Mouse (Mus musculus): ENCODE measurements around the gene Ccdc18. TPM values are rescaled to one million over a fixed set of nuclear protein-coding genes. Genes with fewer than 3 reads are reported as not detected.
"Not testable (repeated sequence)": the region's sequence is repeated elsewhere in the genome, so short reads cannot be mapped to it uniquely, and the experiment has no call there.

Ccdc18 gene
- polyA plus RNA-seq, 1 experiment from 2014 or later: 7.3 TPM

DNA sequence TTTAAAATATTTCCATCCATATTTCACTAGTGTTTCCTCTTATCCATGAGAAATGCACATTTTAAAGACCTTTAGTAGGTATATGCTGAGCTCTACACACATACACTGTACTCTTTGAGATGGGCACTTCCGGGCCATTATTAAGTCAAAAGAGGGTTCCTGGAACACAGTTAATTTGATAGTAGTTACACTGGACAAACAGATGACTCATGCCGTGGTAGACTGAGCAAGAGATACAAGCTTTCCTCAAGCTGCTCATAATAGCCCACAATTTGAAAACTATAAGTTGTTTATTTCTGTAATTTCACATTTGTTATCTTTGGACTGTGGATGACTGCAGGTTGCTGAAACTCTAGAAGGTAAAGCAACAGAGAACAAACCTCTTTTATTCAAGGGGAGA lies 82.3 kb downstream of the Ccdc18 start:
- no peaks in the 10 kb centered on the region for H3K9me3 ChIP-seq (ENCODE audit: control insufficient read depth, low read length)
- H3K4me3 ChIP-seq (ENCODE audit: low read depth, low read length): no peak overlapping the region
- no peak for ATAC-seq (ENCODE audit: insufficient read depth, low FRiP score, low TSS enrichment)
- H3K27ac ChIP-seq (ENCODE audit: low read depth, low read length): no peak overlapping the region
- H3K4me2 ChIP-seq (ENCODE audit: low read depth): no peak overlapping the region
- WGBS: 91% methylated on average over 2 of the region's 2 CpGs
- H3K9ac ChIP-seq (ENCODE audit: low read length): no peak overlapping the region
- H3K27me3 ChIP-seq (ENCODE audit: control insufficient read depth, insufficient read depth, low read length): no peaks in the 10 kb centered on the region
- H3K4me1 ChIP-seq (ENCODE audit: control insufficient read depth, insufficient read depth, low read length): no peaks in the 10 kb centered on the region
- no peak for DNase-seq (ENCODE audit: low spot score)
- no peaks in the 10 kb centered on the region for H3K36me3 ChIP-seq (ENCODE audit: control insufficient read depth, insufficient read depth, low read length)

GRCm38 (mm10) chr5:108224077-108224476 lies 91.4 kb downstream of the Ccdc18 start:
- no peak overlapping the region for H3K27ac ChIP-seq (ENCODE audit: low read depth, low read length)
- H3K4me3 ChIP-seq (ENCODE audit: low read depth, low read length): no peak overlapping the region
- DNase-seq (ENCODE audit: low spot score) (no peak), ATAC-seq (ENCODE audit: insufficient read depth, low FRiP score, low TSS enrichment) (no peak)
- no peak overlapping the region for H3K9ac ChIP-seq (ENCODE audit: low read length)
- H3K4me2 ChIP-seq (ENCODE audit: low read depth): no peak overlapping the region
- H3K4me1 ChIP-seq (ENCODE audit: control insufficient read depth, insufficient read depth, low read length): no peaks in the 10 kb centered on the region
- no peaks in the 10 kb centered on the region for H3K36me3 ChIP-seq (ENCODE audit: control insufficient read depth, insufficient read depth, low read length)
- H3K9me3 ChIP-seq (ENCODE audit: control insufficient read depth, low read length): no peaks in the 10 kb centered on the region
- no peaks in the 10 kb centered on the region for H3K27me3 ChIP-seq (ENCODE audit: control insufficient read depth, insufficient read depth, low read length)

- no peak for DNase-seq (ENCODE audit: low spot score)
- H3K27ac ChIP-seq (ENCODE audit: low read depth, low read length): no peak overlapping the region
- no peak overlapping the region for H3K4me2 ChIP-seq (ENCODE audit: low read depth)
- no peaks in the 10 kb centered on the region for H3K9me3 ChIP-seq (ENCODE audit: control insufficient read depth, low read length)
- H3K36me3 ChIP-seq (ENCODE audit: control insufficient read depth, insufficient read depth, low read length): no peaks in the 10 kb centered on the region
- no peaks in the 10 kb centered on the region for H3K4me1 ChIP-seq (ENCODE audit: control insufficient read depth, insufficient read depth, low read length)
- no peak overlapping the region for H3K9ac ChIP-seq (ENCODE audit: low read length)
- no peak overlapping the region for H3K4me3 ChIP-seq (ENCODE audit: low read depth, low read length)
- no peak for ATAC-seq (ENCODE audit: insufficient read depth, low FRiP score, low TSS enrichment)
- H3K27me3 ChIP-seq (ENCODE audit: control insufficient read depth, insufficient read depth, low read length): no peaks in the 10 kb centered on the region
Observed at GRCm38 (mm10) chr5:108226159-108226558, 93.5 kb downstream of the Ccdc18 start.

DNA sequence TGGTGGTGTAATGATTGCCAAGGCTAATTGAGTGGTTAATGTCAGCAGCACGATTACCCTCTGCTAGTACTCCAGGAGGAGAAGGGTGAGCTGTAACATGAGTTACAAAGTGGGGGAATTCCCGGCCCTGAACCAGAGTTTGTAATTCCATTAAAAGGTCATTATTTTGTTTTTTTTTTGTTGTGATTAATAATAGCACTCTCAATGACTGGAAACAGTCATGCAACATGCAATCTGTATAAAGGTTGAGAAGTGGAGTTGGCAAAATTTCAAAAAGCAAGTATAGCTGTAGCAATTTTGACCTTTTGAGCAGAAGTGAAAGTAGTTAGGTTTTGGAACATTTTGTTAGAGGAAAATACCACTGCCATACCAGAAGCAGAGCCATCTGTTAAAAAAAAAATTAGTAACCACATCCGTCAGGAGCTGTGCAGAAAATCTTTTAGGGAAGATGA lies 113.7 kb downstream of the Ccdc18 start:
- Histone ChIP-seq H3K4me3 (ENCODE audit: low read depth, low read length) (no peak overlapping the region), H3K36me3 (ENCODE audit: control insufficient read depth, insufficient read depth, low read length) (no peaks in the 10 kb centered on the region), H3K27me3 (ENCODE audit: control insufficient read depth, insufficient read depth, low read length) (no peaks in the 10 kb centered on the region), H3K9me3 (ENCODE audit: control insufficient read depth, low read length) (no peaks in the 10 kb centered on the region), H3K9ac (ENCODE audit: low read length) (no peak overlapping the region), H3K4me2 (ENCODE audit: low read depth) (no peak overlapping the region), H3K4me1 (ENCODE audit: control insufficient read depth, insufficient read depth, low read length) (no peaks in the 10 kb centered on the region), H3K27ac (ENCODE audit: low read depth, low read length) (no peak overlapping the region)
- WGBS: 64% methylated on average over 3 of the region's 3 CpGs
- ATAC-seq (ENCODE audit: insufficient read depth, low FRiP score, low TSS enrichment) (no peak), DNase-seq (ENCODE audit: low spot score) (no peak)

GRCm38 (mm10) chr5:108250033-108250432 lies 117.4 kb downstream of the Ccdc18 start:
- no peak overlapping the region for H3K4me3 ChIP-seq (ENCODE audit: low read depth, low read length)
- no peak overlapping the region for H3K27ac ChIP-seq (ENCODE audit: low read depth, low read length)
- ATAC-seq (ENCODE audit: insufficient read depth, low FRiP score, low TSS enrichment): no peak
- 71% methylated on average over 2 of the region's 2 CpGs for WGBS
- no peaks in the 10 kb centered on the region for H3K9me3 ChIP-seq (ENCODE audit: control insufficient read depth, low read length)
- no peaks in the 10 kb centered on the region for H3K27me3 ChIP-seq (ENCODE audit: control insufficient read depth, insufficient read depth, low read length)
- no peak for DNase-seq (ENCODE audit: low spot score)
- no peaks in the 10 kb centered on the region for H3K36me3 ChIP-seq (ENCODE audit: control insufficient read depth, insufficient read depth, low read length)
- no peaks in the 10 kb centered on the region for H3K4me1 ChIP-seq (ENCODE audit: control insufficient read depth, insufficient read depth, low read length)
- H3K9ac ChIP-seq (ENCODE audit: low read length): no peak overlapping the region
- no peak overlapping the region for H3K4me2 ChIP-seq (ENCODE audit: low read depth)

DNA sequence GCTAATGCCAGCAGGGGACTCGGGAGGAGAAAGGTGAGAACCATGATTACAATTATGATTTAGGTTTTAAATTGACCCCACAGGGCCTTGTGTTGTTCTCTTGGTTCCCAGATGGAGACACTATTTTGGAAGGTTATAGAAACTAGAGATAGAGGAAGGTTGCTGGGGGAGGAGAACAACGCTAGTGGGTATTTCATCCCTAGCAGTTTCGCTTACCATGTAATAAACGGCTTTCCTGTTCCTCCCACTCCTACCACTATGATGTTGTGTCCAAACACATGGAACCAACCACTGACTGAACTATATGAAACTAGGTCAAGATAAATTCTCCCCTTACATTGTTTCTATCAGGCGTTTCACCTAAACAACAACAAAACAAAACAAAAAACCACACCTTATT lies 122.6 kb downstream of the Ccdc18 start:
- Histone ChIP-seq H3K36me3 (ENCODE audit: control insufficient read depth, insufficient read depth, low read length) (no peaks in the 10 kb centered on the region), H3K9me3 (ENCODE audit: control insufficient read depth, low read length) (no peaks in the 10 kb centered on the region), H3K9ac (ENCODE audit: low read length) (no peak overlapping the region), H3K4me1 (ENCODE audit: control insufficient read depth, insufficient read depth, low read length) (no peaks in the 10 kb centered on the region), H3K27me3 (ENCODE audit: control insufficient read depth, insufficient read depth, low read length) (no peaks in the 10 kb centered on the region), H3K4me3 (ENCODE audit: low read depth, low read length) (no peak overlapping the region), H3K4me2 (ENCODE audit: low read depth) (no peak overlapping the region), H3K27ac (ENCODE audit: low read depth, low read length) (no peak overlapping the region)
- DNase-seq (ENCODE audit: low spot score) (no peak), ATAC-seq (ENCODE audit: insufficient read depth, low FRiP score, low TSS enrichment) (no peak)
- WGBS: 77% methylated on average over 5 of the region's 5 CpGs

DNA sequence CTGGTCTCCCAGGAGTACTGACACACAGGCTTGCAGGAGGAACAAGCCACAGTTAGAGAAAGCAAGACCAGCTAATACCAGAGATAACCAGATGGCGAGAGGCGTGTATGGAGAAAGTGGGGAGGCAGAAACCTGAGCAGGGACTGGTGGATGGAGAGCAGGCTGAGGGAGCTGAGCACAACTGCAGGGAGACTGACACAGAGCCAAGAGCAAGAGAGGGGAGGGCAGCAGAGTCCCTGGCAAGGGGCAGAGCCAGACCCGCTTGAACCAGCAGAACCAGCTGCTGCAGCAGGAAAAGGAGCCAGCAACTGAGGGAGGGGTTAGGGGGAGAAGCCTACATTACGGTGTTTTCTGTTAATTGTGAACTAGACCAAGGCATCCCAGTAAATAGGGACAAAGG lies 130.0 kb downstream of the Ccdc18 start:
- no peak for ATAC-seq (ENCODE audit: insufficient read depth, low FRiP score, low TSS enrichment)
- Histone ChIP-seq H3K9ac (ENCODE audit: low read length) (no peak overlapping the region), H3K4me2 (ENCODE audit: low read depth) (no peak overlapping the region), H3K36me3 (ENCODE audit: control insufficient read depth, insufficient read depth, low read length) (no peaks in the 10 kb centered on the region), H3K9me3 (ENCODE audit: control insufficient read depth, low read length) (no peaks in the 10 kb centered on the region), H3K4me3 (ENCODE audit: low read depth, low read length) (no peak overlapping the region), H3K27ac (ENCODE audit: low read depth, low read length) (no peak overlapping the region), H3K4me1 (ENCODE audit: control insufficient read depth, insufficient read depth, low read length) (no peaks in the 10 kb centered on the region), H3K27me3 (ENCODE audit: control insufficient read depth, insufficient read depth, low read length) (no peaks in the 10 kb centered on the region)
- DNase-seq (ENCODE audit: low spot score): no peak
- 51% methylated on average over 4 of the region's 4 CpGs for WGBS

DNA sequence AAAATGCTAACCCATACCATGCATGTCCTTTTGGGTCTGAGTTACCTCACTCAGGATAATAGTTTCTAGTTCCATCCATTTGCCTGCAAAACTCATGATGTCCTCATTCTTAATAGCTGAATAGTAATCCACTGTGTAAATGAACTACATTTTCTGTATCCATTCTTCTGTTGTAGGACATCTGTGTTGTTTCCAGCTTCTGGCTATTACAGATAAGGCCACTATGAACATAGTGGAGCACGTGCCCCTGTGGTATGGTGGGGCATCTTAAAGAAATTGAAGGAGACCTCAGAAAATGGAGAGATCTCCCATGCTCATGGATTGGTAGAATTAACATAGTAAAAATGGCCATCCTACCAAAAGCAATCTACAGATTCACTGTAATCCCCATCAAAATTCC lies 131.1 kb downstream of the Ccdc18 start:
- H3K4me3 ChIP-seq (ENCODE audit: low read depth, low read length); DNase-seq (ENCODE audit: low spot score); ATAC-seq (ENCODE audit: insufficient read depth, low FRiP score, low TSS enrichment); H3K4me1 ChIP-seq (ENCODE audit: control insufficient read depth, insufficient read depth, low read length); H3K4me2 ChIP-seq (ENCODE audit: low read depth); H3K9me3 ChIP-seq (ENCODE audit: control insufficient read depth, low read length); H3K36me3 ChIP-seq (ENCODE audit: control insufficient read depth, insufficient read depth, low read length); H3K27ac ChIP-seq (ENCODE audit: low read depth, low read length); H3K9ac ChIP-seq (ENCODE audit: low read length); H3K27me3 ChIP-seq (ENCODE audit: control insufficient read depth, insufficient read depth, low read length): not testable (repeated sequence)
- 88% methylated on average over 1 of the region's 1 CpGs for WGBS

DNA sequence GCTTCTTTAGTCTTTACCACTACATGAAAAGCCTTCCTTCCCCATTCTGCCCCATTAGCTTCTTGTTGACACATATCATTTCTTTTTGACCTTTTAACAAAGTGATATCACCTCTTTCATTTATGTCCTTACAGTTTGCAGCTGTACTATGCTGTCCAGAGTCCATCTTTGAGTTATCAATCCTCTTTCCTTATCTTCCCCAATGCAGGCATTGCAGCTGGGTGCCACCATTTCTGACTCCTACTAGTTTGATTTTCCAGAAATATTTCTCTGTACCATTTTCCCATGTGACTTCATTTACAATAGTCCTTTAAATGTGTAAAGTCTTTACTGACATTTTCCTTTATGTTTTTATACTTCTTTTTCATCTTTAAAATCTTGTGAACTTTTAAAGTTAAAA lies 134.3 kb downstream of the Ccdc18 start:
- no peak overlapping the region for H3K4me3 ChIP-seq (ENCODE audit: low read depth, low read length)
- DNase-seq (ENCODE audit: low spot score) (no peak), ATAC-seq (ENCODE audit: insufficient read depth, low FRiP score, low TSS enrichment) (no peak)
- no peak overlapping the region for H3K9ac ChIP-seq (ENCODE audit: low read length)
- H3K4me2 ChIP-seq (ENCODE audit: low read depth): no peak overlapping the region
- H3K27me3 ChIP-seq (ENCODE audit: control insufficient read depth, insufficient read depth, low read length): no peaks in the 10 kb centered on the region
- no peaks in the 10 kb centered on the region for H3K36me3 ChIP-seq (ENCODE audit: control insufficient read depth, insufficient read depth, low read length)
- H3K4me1 ChIP-seq (ENCODE audit: control insufficient read depth, insufficient read depth, low read length): peaks cover 6% of the 10 kb centered on the region; the same call in 1 of the 2 replicates
- no peak overlapping the region for H3K27ac ChIP-seq (ENCODE audit: low read depth, low read length)
- no peaks in the 10 kb centered on the region for H3K9me3 ChIP-seq (ENCODE audit: control insufficient read depth, low read length)
